Mouse (Mus musculus) mature B cell (primary cell): Measurements from ENCODE around the gene Pax6.

ENCODE experiments used
- in situ Hi-C: fragments of 300-500 bp; cut with MboI; formaldehyde crosslinking; loops from 2 replicates; pipeline ENCODE4 v1.14.3; 2019

Pax6 gene

GRCm38 (mm10) chr2:105668271-105669270, at the start of gene Pax6:
Gene Pax6, plus strand, starts transcription at chr2:105668900.
- in situ Hi-C loops: no loop called here

- in situ Hi-C loops: no loop called here
Measured at GRCm38 (mm10) chr2:105648933-105649332, 19.8 kb upstream of the Pax6 start.

- in situ Hi-C loops: no loop called here
Measured at GRCm38 (mm10) chr2:105656456-105656855, 12.2 kb upstream of the Pax6 start.

DNA sequence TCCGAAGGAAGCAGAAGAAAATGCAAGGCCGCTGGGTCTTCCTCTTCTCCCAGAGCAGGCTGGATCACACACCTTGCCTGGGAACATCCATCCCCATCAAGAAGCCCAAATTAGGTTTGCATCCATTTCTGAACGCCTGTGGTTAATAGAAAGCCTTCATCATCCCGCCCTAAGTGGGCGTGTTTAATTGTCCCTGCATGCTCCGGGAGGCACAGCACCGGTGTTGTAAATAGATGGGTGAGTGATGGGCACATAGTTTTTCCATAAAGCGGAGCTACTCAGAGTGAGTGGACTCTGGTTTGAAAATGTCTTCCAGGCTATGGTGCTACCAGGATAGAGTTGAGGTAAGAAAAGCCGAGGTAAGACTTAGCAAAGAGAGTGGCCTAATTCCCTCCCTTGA, 9.3 kb upstream of the Pax6 start:
- in situ Hi-C loops: no loop called here

DNA sequence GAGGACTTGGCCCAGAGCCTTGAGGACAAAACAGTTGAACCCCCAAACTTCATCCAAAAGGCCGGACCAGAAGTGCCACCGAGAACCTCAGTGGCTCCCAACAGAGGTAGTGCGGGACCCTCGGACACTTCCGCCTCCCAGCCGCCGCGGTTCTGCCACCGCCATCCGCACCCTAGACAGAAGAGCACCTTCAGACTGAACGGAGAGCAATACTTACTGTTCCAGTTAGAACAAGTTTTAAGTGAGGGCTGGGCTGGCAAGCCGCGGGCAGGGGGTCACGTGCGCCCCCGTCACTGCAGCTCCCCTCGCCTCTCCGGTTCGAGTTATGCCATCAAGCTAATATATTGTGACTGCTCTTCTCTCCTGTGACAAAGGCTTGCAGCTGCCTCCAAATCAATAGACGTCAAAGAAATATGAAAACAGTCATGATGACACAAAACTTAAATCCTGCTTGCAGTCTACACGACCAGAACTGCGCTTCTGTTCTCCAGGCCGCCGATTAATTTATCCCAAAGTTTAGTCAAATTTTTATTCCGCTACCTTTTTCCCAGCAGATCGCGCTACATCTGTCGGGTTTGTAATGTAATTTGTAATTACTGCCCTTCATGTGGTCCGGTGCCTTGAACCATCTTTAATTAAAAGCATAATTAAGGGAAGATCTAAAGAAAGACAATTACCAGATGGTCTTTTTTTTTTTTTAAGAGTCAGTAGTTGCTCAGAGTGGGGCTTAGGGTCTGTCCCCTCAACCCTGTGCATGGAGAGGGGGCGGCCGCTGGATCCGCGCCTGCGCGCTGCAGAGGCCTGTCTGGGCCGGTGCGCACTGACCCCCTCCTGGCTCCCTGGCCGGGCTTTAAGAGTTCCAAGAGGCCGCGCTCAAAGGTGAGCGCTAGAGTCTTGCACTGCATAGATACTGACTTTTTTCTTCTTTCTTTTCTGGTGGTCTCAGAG, 8.5 kb upstream of the Pax6 start:
- in situ Hi-C loops: no loop called here

GRCm38 (mm10) chr2:105660874-105661622, 7.7 kb upstream of the Pax6 start:
- in situ Hi-C loops: no loop called here

DNA sequence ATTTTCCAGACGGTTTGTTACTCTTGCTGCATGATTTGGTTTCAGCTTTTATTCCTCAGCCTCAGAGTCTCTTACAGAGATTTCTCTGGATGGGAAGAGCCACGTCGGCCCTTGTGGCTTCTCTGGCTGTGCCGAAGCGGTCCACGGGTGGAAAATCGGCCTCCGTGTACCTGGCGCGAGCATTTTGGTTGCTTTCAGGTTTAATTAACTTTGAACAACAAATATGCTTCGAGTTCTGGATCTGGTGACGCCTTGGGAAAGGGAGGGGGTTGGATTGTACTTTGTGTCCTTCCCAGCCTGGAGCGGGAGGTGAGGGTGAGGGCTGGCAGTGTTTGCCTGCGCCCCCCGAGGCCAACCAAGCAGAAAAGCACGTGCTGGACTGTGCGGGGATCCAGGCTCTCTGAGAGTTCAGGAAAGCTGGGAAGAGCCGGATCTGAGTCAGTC, 7.1 kb upstream of the Pax6 start:
- in situ Hi-C loops: no loop called here

GRCm38 (mm10) chr2:105662121-105662520, 6.6 kb upstream of the Pax6 start:
- in situ Hi-C loops: no loop called here

DNA sequence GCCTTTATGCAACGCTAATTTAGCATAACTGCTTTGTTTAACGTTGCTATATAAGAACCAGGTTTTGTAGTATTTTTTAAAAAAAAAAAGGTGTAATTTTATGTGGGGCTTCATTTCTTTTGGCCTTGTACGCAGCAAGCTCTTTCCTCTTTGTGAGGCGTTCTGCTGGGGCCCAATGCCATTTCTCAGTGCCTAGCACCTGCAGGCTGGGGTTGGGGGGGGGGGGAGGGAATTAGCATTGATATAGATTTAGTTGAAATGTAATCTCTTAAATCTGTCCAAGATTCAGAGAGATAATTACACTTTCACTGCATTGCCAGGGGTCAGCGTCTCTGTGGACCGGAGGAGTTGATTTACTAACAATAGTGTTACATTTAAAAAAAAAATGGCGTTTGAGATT, 6.1 kb upstream of the Pax6 start:
- in situ Hi-C loops: no loop called here

GRCm38 (mm10) chr2:105663101-105663511, 5.6 kb upstream of the Pax6 start:
- in situ Hi-C loops: no loop called here

DNA sequence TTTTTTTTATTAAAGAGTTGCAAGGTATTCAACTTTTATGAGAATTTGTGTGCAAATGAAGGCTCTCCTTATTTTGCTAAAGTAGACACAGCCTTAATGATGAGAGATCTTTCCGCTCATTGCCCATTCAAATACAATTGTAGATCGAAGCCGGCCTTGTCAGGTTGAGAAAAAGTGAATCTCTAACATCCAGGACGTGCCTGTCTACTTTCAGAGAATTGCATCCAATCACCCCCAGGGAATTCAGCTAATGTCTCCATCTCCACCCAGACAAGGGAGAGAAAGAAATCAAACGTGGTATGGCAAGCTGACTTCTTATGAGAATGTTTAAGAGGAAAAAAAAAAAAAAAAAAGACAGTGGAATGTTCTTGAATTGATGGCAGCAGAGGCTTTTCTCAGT, 3.7 kb upstream of the Pax6 start:
- in situ Hi-C loops: no loop called here

- in situ Hi-C loops: no loop called here
Measured at GRCm38 (mm10) chr2:105665491-105666250, 3.0 kb upstream of the Pax6 start.

DNA sequence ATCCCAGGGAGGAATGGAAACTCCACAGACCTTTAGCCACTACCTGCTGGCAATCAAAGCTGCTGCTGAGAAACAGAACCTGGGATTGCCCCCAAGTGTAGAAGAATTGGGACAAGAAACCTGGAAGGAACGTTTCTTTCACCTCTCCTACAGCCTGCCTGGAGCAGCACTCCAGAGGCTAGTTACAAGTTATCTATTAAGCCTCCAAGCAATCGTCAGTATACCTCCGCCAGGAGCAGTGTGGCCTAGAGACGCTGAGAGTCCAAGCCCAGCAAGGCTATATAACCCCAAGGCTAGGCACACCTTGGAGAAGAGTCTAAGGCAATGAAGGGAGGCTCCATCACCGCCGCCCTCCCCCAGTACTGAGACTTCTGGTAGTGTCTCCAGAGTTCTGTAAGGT, 2.4 kb upstream of the Pax6 start:
- in situ Hi-C loops: no loop called here

GRCm38 (mm10) chr2:105666763-105667625, 1.7 kb upstream of the Pax6 start:
- in situ Hi-C loops: no loop called here

DNA sequence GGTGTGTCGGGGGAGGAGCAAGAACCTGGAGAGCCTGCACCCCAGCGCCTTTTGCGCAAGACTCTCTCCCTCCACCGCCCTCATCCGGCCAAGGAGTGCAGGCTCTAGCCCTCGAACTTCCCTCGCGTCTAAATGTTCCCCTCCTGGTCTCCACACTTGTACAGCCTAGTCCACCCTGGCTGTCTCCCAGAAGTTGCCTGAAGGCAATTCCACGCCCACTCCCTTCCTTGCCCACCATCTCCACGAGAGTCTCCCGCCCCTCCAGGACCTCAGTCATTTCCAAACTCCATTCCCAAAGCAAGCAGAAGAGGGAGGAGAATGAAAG, 1.1 kb upstream of the Pax6 start:
- in situ Hi-C loops: no loop called here

GRCm38 (mm10) chr2:105669371-105669861, 716 bp downstream of the Pax6 start:
- in situ Hi-C loops: no loop called here

GRCm38 (mm10) chr2:105669881-105670730, 1.4 kb downstream of the Pax6 start:
- in situ Hi-C loops: no loop called here

GRCm38 (mm10) chr2:105670731-105671095, 2.0 kb downstream of the Pax6 start:
- in situ Hi-C loops: no loop called here
